Mouse (Mus musculus) limb, embryonic 12.5 days (tissue): ENCODE data around the gene Fhod1. TPM values are rescaled to one million over a fixed set of nuclear protein-coding genes. Genes with fewer than 3 reads are reported as not detected.

Experiments used
- ATAC-seq: fragments of 200-750 bp; cut with Nextera tagmentation; 2 replicates; pipeline ENCODE4 v1.8.0; 2017; ENCODE audit warnings: low read depth, moderate TSS enrichment; ENCODE audit not compliant: insufficient number of reproducible peaks, insufficient read depth, low FRiP score, low TSS enrichment
- H3K27ac ChIP-seq: fragments of 300-500 bp; sonication (generic); 2 replicates; pipeline ENCODE4 v1.5.1; 2016; ENCODE audit warnings: mild to moderate bottlenecking, moderate library complexity
- H3K27me3 ChIP-seq: fragments of 300-500 bp; sonication (generic); 2 replicates; pipeline ENCODE4 v1.6.1; 2016; ENCODE audit warnings: mild to moderate bottlenecking, moderate library complexity
- H3K36me3 ChIP-seq: fragments of 300-500 bp; sonication (generic); 2 replicates; pipeline ENCODE4 v1.6.1; 2016; ENCODE audit warnings: mild to moderate bottlenecking, moderate library complexity
- H3K4me1 ChIP-seq: fragments of 300-500 bp; sonication (generic); replicated peaks from 2 replicates; pipeline ENCODE4 v1.6.1; 2016
- H3K4me2 ChIP-seq: fragments of 300-500 bp; sonication (generic); 2 replicates; pipeline ENCODE4 v1.6.1; 2016; ENCODE audit warnings: mild to moderate bottlenecking, moderate library complexity
- H3K4me3 ChIP-seq: fragments of 300-500 bp; sonication (generic); replicated peaks from 2 replicates; pipeline ENCODE4 v1.5.1; 2016; ENCODE audit warnings: mild to moderate bottlenecking
- H3K9ac ChIP-seq: fragments of 300-500 bp; sonication (generic); replicated peaks from 2 replicates; pipeline ENCODE4 v1.6.1; 2016; ENCODE audit warnings: mild to moderate bottlenecking, moderate library complexity
- H3K9me3 ChIP-seq: fragments of 300-500 bp; sonication (generic); 2 replicates; pipeline ENCODE4 v1.6.1; 2016; ENCODE audit warnings: mild to moderate bottlenecking, moderate library complexity
- WGBS: fragments of 180-500 bp; shearing (Covaris S2); methylation state at CpG from one replicate; pipeline ENCODE4 v1.1.7; 2016; 5-methylcytosine and 5-hydroxymethylcytosine counted together
- polyA plus RNA-seq: library from polyadenylated mRNA; unstranded; fragments of >200 nt; fragmentation: Nextera tagmentation; extraction: Ambion mirVana; gene quantifications from 2 replicates; pipeline ENCODE4 v1.2.1, GENCODE M21; 2016

Fhod1 gene
- 1.6 and 2.3 TPM in 2 replicates for polyA plus RNA-seq

DNA sequence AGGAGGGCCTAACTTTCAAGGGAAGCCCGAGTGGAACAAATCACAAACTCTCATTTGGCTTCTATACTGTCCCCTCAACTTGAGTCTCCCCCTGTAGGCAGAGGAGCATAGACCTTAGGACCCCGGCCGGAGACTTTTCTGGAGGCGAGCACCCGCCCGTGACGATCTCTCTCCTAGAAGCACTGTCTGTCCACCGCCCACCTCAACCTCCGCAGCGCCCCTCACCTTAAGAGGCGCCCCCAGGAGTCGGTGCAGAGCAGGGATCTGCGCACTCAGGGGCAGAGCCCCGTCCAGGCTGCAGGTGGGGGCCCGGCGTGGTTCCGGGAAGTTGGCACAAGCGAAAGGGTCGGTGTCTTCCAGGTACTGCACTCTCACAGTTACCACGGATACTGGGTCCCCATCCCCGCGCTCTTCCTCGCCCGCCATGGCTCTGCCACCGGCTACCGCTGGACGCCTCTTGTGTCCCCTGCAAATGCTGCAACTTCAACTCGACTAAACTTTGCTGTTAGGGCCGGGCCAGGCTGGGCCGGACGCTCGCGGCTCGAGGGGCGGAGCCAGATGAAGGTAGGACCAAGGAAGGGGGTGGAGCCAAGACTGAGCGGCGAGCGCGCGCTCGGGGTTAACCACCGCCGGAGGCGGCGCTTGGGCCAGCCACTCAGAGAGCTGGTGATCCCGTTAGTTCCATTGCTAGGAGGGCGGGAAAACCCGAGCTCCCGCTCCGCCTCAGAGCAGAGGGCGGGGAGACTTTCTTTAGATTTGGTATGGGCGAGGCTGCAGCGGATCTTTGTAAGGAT lies at the start of gene Fhod1:
Gene Fhod1, minus strand, starts transcription at position 526 of the 794 bp plus-strand sequence.
- H3K36me3 ChIP-seq: no peaks in the 10 kb centered on the region
- peak; percentile 87 for ATAC-seq
- peak within 1 kb of the TSS; percentile 90 for H3K27ac ChIP-seq
- peaks cover 32% of the 10 kb centered on the region for H3K4me1 ChIP-seq
- H3K9me3 ChIP-seq: no peaks in the 10 kb centered on the region
- under 1% methylated on average over 53 of the region's 53 CpGs for WGBS
- H3K4me3 ChIP-seq: peak within 1 kb of the TSS; percentile 75
- peak within 1 kb of the TSS; percentile 83 for H3K9ac ChIP-seq
- no peaks in the 10 kb centered on the region; the same call in 1 of the 2 replicates for H3K27me3 ChIP-seq
- H3K4me2 ChIP-seq: peak within 1 kb of the TSS; percentile 94

DNA sequence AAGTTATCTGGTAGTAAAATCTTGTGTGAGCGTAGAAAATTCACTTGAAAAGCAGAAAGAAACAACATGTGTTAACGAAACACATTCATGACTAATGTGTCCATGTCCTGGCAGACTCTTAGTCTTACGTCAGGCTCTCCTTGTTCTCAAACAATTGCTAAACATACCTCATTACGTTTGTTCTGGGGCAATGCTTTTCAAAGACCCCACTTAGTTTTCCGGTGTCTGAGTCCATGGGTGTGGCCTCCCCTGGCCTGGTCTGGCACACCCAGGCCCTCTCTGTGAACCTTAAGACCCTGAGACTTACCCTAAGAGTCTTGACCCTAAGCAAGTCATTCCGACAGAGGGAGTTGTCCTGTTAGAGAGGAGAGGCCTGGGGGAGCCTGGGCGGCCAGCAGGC lies 46.2 kb upstream of the Fhod1 start:
- H3K9ac ChIP-seq: no peak overlapping the region
- H3K36me3 ChIP-seq: no peaks in the 10 kb centered on the region
- no peak for ATAC-seq
- H3K4me1 ChIP-seq: no peaks in the 10 kb centered on the region
- no peaks in the 10 kb centered on the region for H3K9me3 ChIP-seq
- WGBS: 76% methylated on average over 7 of the region's 7 CpGs
- no peak overlapping the region for H3K4me2 ChIP-seq
- no peaks in the 10 kb centered on the region for H3K27me3 ChIP-seq
- H3K27ac ChIP-seq: no peak overlapping the region
- no peak overlapping the region for H3K4me3 ChIP-seq

DNA sequence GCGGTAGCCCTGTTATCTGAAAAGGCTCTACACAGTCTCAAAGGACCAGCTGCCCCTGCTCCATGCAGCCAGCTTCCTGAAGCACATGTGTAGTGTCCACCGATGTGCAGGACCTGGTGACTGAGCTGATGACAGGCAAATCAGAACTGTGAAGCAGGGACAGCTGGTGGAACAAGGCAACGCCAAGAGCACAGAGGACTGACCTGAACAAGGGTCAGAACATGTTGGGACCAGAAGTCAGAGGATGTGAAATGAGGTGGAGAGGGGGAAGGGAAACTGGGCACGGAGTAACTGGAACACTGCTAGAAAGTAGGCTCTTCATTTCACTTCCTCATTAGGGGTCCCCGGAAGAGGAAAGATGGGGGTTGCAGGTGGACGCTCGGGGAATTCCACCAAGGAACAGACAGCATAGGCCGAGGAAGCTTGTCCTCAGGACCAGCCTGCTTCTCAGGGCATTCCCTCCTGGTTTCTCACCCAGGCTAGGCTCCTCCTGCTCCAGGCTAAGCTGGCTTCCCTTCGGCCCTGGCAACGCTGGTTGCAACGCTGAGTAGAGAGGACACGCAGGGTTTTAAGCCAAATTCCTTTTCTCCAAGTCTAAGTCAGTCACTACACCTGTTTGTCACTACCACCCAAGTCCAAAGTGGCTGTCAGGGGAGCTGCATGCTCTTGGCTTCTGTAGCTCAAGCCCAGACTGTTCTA lies 45.5 kb upstream of the Fhod1 start:
- Histone ChIP-seq H3K4me2 (no peak overlapping the region), H3K9me3 (no peaks in the 10 kb centered on the region), H3K27ac (no peak overlapping the region), H3K9ac (no peak overlapping the region), H3K4me1 (no peaks in the 10 kb centered on the region), H3K36me3 (no peaks in the 10 kb centered on the region), H3K4me3 (no peak overlapping the region), H3K27me3 (no peaks in the 10 kb centered on the region)
- no peak for ATAC-seq
- 90% methylated on average over 12 of the region's 12 CpGs for WGBS

DNA sequence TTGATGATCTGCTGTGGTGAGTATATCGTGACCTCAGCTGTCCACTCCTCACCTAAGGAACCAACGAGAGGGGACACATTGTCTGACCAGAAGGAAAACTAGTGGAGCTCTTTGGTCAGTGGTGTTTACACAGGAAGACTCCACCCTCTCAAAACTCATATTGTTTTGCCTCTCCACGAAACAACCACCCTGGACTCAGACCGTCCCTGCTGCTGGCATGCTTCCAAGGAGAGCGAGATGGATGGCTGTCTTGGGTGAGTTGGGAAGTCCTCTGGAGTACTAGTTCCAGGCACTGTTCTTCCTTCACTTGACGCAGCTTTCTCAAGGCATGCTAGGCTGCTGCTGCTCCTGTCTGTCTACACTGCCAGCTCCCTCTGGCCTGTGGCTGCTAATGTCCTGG lies 41.3 kb upstream of the Fhod1 start:
- 78% methylated on average over 6 of the region's 6 CpGs for WGBS
- H3K36me3 ChIP-seq: no peaks in the 10 kb centered on the region
- no peak for ATAC-seq
- H3K9me3 ChIP-seq: no peaks in the 10 kb centered on the region
- no peak overlapping the region for H3K27ac ChIP-seq
- no peak overlapping the region for H3K4me2 ChIP-seq
- H3K9ac ChIP-seq: no peak overlapping the region
- H3K4me1 ChIP-seq: peaks cover 10% of the 10 kb centered on the region; the same call in 1 of the 2 replicates
- no peak overlapping the region for H3K4me3 ChIP-seq
- no peaks in the 10 kb centered on the region for H3K27me3 ChIP-seq

DNA sequence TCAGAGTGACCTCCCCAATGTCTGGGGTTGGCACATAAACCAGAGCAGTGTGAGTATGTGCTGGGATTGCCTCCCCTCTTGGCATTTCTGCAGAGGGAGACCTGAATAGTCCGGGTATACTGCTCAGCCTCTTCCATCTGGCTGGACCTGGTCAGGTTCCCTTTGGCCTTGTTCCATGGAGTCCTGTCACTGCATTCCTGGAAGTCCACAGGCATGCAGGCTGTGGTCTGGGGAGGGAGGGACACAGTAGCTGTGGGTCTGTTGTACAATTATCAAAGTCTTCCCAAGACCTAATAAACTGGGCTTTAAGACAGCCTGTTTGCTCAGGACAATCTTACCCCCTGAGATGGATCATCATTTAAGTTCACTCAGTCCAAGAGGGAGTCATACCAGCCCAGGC lies 39.4 kb upstream of the Fhod1 start:
- Histone ChIP-seq H3K36me3 (no peaks in the 10 kb centered on the region), H3K4me1 (peaks cover 10% of the 10 kb centered on the region; the same call in 1 of the 2 replicates), H3K27ac (no peak overlapping the region), H3K4me2 (no peak overlapping the region), H3K27me3 (no peaks in the 10 kb centered on the region), H3K9ac (no peak overlapping the region), H3K9me3 (no peaks in the 10 kb centered on the region), H3K4me3 (no peak overlapping the region)
- no peak for ATAC-seq
- 64% methylated on average over 1 of the region's 1 CpGs for WGBS

DNA sequence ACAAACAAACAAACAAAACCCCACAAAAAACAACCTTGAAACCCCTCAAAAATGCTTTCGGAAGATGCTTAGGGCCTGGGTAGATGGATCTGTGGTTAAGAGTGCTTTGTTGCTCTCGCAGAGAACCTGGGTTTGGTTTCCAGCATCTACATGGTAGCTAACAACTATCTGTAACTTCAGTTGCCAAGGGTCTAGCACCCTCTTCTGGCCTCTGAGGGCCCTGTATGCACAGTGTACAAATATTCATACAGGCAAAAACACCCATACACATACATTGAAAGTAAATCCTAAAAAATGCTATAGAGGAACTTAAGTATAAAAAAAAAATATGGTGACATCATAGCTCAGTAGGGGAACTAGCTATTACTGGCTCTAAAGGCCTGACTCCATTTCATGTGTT lies 36.3 kb upstream of the Fhod1 start:
- Histone ChIP-seq H3K27ac (no peak overlapping the region), H3K9ac (no peak overlapping the region), H3K27me3 (no peaks in the 10 kb centered on the region), H3K4me2 (no peak overlapping the region), H3K36me3 (no peaks in the 10 kb centered on the region), H3K9me3 (no peaks in the 10 kb centered on the region), H3K4me1 (peaks cover 12% of the 10 kb centered on the region), H3K4me3 (no peak overlapping the region)
- no peak for ATAC-seq
- WGBS: 95% methylated on average over 2 of the region's 2 CpGs

DNA sequence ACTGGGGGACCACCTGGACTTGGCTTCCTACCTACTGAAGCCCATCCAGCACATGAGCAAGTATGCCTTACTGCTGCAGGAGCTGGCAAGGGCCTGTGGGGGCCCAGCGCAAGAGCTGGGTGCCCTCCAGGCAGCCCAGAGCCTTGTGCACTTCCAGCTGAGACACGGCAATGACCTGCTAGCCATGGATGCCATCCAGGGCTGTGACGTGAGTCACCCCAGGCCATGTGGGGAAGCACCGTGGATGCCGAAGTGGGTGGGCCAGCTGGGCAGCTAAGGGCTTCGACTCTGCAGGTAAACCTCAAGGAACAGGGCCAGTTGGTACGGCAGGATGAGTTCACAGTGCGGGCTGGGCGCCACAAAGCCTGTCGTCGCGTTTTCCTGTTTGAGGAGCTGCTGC lies 32.6 kb upstream of the Fhod1 start:
- Histone ChIP-seq H3K4me2 (no peak overlapping the region), H3K27me3 (no peaks in the 10 kb centered on the region), H3K4me1 (peaks cover 13% of the 10 kb centered on the region), H3K4me3 (no peak overlapping the region), H3K36me3 (no peaks in the 10 kb centered on the region), H3K9me3 (no peaks in the 10 kb centered on the region), H3K27ac (no peak overlapping the region), H3K9ac (no peak overlapping the region)
- no peak for ATAC-seq
- 77% methylated on average over 12 of the region's 12 CpGs for WGBS

DNA sequence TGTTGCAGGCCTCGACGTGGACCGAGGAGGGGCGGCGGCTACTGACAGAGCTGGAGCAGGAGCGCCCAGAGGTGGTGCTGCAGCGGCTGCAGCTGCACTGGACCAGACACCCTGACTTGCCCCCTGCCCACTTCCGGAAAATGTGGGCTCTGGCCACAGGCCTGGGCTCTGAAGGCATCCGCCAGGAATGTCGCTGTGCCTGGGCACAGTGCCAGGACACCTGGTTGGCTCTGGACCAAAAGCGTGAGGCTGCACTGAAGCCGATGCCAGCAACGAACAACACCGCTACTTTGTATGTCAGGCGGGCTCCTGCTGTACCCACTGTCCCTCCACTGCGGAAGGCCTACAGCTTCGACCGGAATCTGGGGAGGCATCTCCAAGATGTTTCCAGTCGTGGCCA lies 30.9 kb upstream of the Fhod1 start:
- WGBS: 66% methylated on average over 19 of the region's 19 CpGs
- Histone ChIP-seq H3K27ac (peak overlapping the region; percentile 70), H3K27me3 (no peaks in the 10 kb centered on the region; the same call in 1 of the 2 replicates), H3K36me3 (no peaks in the 10 kb centered on the region), H3K4me1 (peaks cover 13% of the 10 kb centered on the region), H3K4me3 (no peak overlapping the region), H3K4me2 (peak overlapping the region; percentile 8; the same call in 1 of the 2 replicates), H3K9me3 (peaks cover 4% of the 10 kb centered on the region; the same call in 1 of the 2 replicates), H3K9ac (no peak overlapping the region; the same call in 1 of the 2 replicates)
- peak; percentile 56; the same call in 1 of the 2 replicates for ATAC-seq

DNA sequence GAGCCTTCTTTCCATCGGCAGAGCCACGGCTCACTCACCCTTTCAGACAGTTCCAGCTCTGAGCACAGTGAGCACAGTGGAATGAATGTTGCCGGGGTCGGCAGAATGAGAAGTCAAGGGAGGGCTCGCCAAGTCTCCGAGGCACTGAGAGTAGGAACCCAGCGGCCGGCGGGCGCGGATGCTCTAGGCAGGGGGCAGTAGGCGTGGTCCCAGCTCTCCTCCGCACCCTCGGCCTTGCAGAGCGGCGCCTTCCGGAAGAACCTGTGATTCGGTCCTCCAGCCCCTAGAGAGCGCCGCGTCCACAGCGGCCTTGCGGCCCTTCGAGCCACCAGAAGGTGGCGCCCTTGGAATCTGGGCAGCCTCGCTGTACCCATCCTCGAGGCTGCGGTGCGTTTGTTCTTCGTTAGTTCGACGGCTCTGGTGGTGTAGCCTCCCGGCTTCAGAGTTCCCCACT lies 26.8 kb upstream of the Fhod1 start:
- peaks cover 4% of the 10 kb centered on the region; the same call in 1 of the 2 replicates for H3K9me3 ChIP-seq
- WGBS: 30% methylated on average over 33 of the region's 33 CpGs
- no peaks in the 10 kb centered on the region; the same call in 1 of the 2 replicates for H3K27me3 ChIP-seq
- H3K9ac ChIP-seq: no peak overlapping the region; the same call in 1 of the 2 replicates
- ATAC-seq: no peak
- H3K4me3 ChIP-seq: peak overlapping the region; percentile 27
- H3K4me1 ChIP-seq: peaks cover 13% of the 10 kb centered on the region
- H3K4me2 ChIP-seq: peak overlapping the region; percentile 55
- H3K36me3 ChIP-seq: peaks cover 8% of the 10 kb centered on the region; the same call in 1 of the 2 replicates
- no peak overlapping the region for H3K27ac ChIP-seq

DNA sequence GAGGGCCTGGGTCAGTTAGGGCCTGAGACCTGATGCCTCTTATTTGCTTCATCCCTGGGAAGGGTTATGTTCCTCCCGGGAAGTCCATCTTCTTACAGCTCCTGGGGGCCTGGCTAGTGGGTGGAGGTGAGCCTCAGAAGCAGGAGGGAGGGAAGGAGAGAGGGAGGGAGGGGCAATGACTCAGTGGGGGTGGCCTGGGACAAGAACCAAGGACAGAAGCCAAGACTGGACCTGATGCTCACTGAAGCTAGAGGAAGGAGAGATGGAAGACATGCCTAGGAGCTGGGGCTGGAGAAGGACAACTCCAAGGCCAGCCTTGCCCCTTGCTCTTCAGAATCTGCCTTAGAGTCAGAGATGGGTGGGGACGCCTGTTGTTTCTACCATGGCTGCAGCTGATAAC lies 25.3 kb upstream of the Fhod1 start, which contains the start of gene Plekhg4:
Gene Plekhg4, plus strand, starts transcription at position 243 of the 400 bp plus-strand sequence.
- H3K4me1 ChIP-seq: peaks cover 1% of the 10 kb centered on the region
- peaks cover 4% of the 10 kb centered on the region; the same call in 1 of the 2 replicates for H3K9me3 ChIP-seq
- 50% methylated on average over 2 of the region's 2 CpGs for WGBS
- no peak within 1 kb of the TSS for H3K9ac ChIP-seq
- H3K27ac ChIP-seq: no peak within 1 kb of the TSS
- peak within 1 kb of the TSS; percentile 55 for H3K4me2 ChIP-seq
- ATAC-seq: no peak
- H3K36me3 ChIP-seq: peaks cover 22% of the 10 kb centered on the region; the same call in 1 of the 2 replicates
- H3K27me3 ChIP-seq: no peaks in the 10 kb centered on the region; the same call in 1 of the 2 replicates
- no peak within 1 kb of the TSS for H3K4me3 ChIP-seq

DNA sequence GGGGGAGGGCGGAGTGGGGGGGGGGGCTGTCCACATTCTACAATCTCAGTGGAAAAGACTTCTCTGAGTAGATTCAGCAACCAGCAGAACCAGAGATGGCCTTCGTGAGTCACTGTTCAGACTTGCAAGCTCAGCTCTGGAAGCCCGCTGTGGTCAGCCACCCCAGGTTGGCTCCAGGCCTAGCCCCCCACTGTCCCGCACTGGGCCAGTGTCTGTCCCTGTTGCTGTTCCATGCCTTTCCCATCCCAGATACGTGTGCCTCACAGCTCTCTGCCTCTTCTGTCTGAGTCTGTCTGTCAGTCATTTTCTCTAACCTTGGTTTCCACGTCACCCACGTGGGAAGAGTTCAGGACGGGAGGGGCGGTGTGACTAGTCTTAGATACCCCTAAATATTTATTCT lies 24.7 kb upstream of the Fhod1 start:
- H3K9me3 ChIP-seq: peaks cover 4% of the 10 kb centered on the region; the same call in 1 of the 2 replicates
- H3K27ac ChIP-seq: no peak overlapping the region
- 78% methylated on average over 9 of the region's 9 CpGs for WGBS
- no peak for ATAC-seq
- no peak overlapping the region for H3K4me3 ChIP-seq
- no peaks in the 10 kb centered on the region; the same call in 1 of the 2 replicates for H3K27me3 ChIP-seq
- no peak overlapping the region for H3K4me2 ChIP-seq
- peaks cover 28% of the 10 kb centered on the region for H3K36me3 ChIP-seq
- no peak overlapping the region for H3K9ac ChIP-seq
- H3K4me1 ChIP-seq: no peaks in the 10 kb centered on the region; the same call in 1 of the 2 replicates
